Mouse (Mus musculus) thymus, adult 2 months (tissue): Measurements from ENCODE around the gene Acp5. TPM values are rescaled to one million over a fixed set of nuclear protein-coding genes. Genes with fewer than 3 reads are reported as not detected.
A peak's percentile ranks its signal among the peaks of the same experiment; 100 is the strongest.

Experiments
- DNase-seq: peaks from one replicate; pipeline ENCODE4 v3.0.0; 2021
- H3K27ac ChIP-seq: fragments of 200-500 bp; 2 replicates; pipeline ENCODE4 v1.5.1; 2012; ENCODE audit warnings: low read length, control low read depth; ENCODE audit not compliant: control insufficient read depth, insufficient read depth
- H3K27me3 ChIP-seq: fragments of 200-500 bp; 2 replicates; pipeline ENCODE4 v1.6.1; 2012; ENCODE audit warnings: mild to moderate bottlenecking, low read length, moderate library complexity, mixed read lengths; ENCODE audit not compliant: control insufficient read depth, insufficient read depth
- H3K36me3 ChIP-seq: fragments of 200-500 bp; 2 replicates; pipeline ENCODE4 v1.6.1; 2012; ENCODE audit warnings: mild to moderate bottlenecking, low read length, moderate library complexity; ENCODE audit not compliant: control insufficient read depth, insufficient read depth
- H3K4me1 ChIP-seq: fragments of 200-500 bp; replicated peaks from 2 replicates; pipeline ENCODE4 v1.6.1; 2012; ENCODE audit warnings: low read length; ENCODE audit not compliant: control insufficient read depth, insufficient read depth
- H3K4me3 ChIP-seq: fragments of 200-500 bp; 2 replicates; pipeline ENCODE4 v1.5.1; 2012; ENCODE audit warnings: mild to moderate bottlenecking, low read length, control low read depth, moderate library complexity; ENCODE audit not compliant: control insufficient read depth, insufficient read depth
- CTCF ChIP-seq: fragments of 200-500 bp; IDR thresholded peaks from 2 replicates; pipeline ENCODE4 v1.5.1; 2012; ENCODE audit warnings: mild to moderate bottlenecking, control low read depth, low read length, moderate library complexity, borderline replicate concordance; ENCODE audit not compliant: control insufficient read depth, poor library complexity, insufficient read depth; ENCODE audit errors: extremely low read depth
- POLR2A ChIP-seq: fragments of 200-500 bp; IDR thresholded peaks from 2 replicates; pipeline ENCODE4 v1.6.1; 2012; ENCODE audit warnings: mild to moderate bottlenecking, low read length, control low read depth, moderate library complexity; ENCODE audit not compliant: control insufficient read depth, poor library complexity, insufficient read depth; ENCODE audit errors: extremely low read depth
- WGBS: fragments of 180-500 bp; shearing (Covaris S2); methylation state at CpG from one replicate; pipeline ENCODE4 v1.1.7; 2018; 5-methylcytosine and 5-hydroxymethylcytosine counted together
- polyA plus RNA-seq: library from polyadenylated mRNA; depleted of rRNA; stranded (reverse); fragments of >200 nt; gene quantifications from 2 replicates; pipeline ENCODE4 v1.2.3, GENCODE M21; 2012

Gene Acp5
- polyA plus RNA-seq, 1 experiment: 304 TPM

- WGBS: 80% methylated on average over 11 of the region's 11 CpGs
- Histone ChIP-seq H3K36me3 (peaks cover 6% of the 10 kb centered on the region; the same call in 1 of the 2 replicates), H3K27me3 (no peaks in the 10 kb centered on the region), H3K27ac (peak overlapping the region; percentile 75), H3K4me3 (peak overlapping the region; percentile 84), H3K4me1 (peaks cover 61% of the 10 kb centered on the region)
- DNase-seq: no peak
- TF ChIP-seq POLR2A: no peak
- TF ChIP-seq CTCF: no peak
These were observed 3.3 kb downstream of the Acp5 start for GRCm38 (mm10) chr9:22132220-22132619.

- 2% methylated on average over 35 of the region's 35 CpGs for WGBS
- H3K36me3 ChIP-seq: peaks cover 13% of the 10 kb centered on the region; the same call in 1 of the 2 replicates
- TF ChIP-seq CTCF: no peak
- peak; percentile 82 for TF ChIP-seq POLR2A
- peaks cover 54% of the 10 kb centered on the region for H3K4me1 ChIP-seq
- peak overlapping the region; percentile 84 for H3K4me3 ChIP-seq
- no peaks in the 10 kb centered on the region for H3K27me3 ChIP-seq
- DNase-seq: peak; percentile 86
- peak overlapping the region; percentile 75 for H3K27ac ChIP-seq
These were observed 4.1 kb downstream of the Acp5 start for GRCm38 (mm10) chr9:22131226-22131981.

GRCm38 (mm10) chr9:22125246-22126027, 10.1 kb downstream of the Acp5 start:
- Histone ChIP-seq H3K27me3 (no peaks in the 10 kb centered on the region), H3K27ac (no peak overlapping the region), H3K4me1 (peaks cover 14% of the 10 kb centered on the region), H3K36me3 (peaks cover 13% of the 10 kb centered on the region; the same call in 1 of the 2 replicates), H3K4me3 (no peak overlapping the region)
- no peak for DNase-seq
- TF ChIP-seq CTCF (no peak), POLR2A (no peak)
- 86% methylated on average over 15 of the region's 15 CpGs for WGBS

GRCm38 (mm10) chr9:22124169-22124568, 11.3 kb downstream of the Acp5 start:
- Histone ChIP-seq H3K36me3 (peaks cover 13% of the 10 kb centered on the region; the same call in 1 of the 2 replicates), H3K4me3 (no peak overlapping the region), H3K27me3 (no peaks in the 10 kb centered on the region), H3K27ac (no peak overlapping the region), H3K4me1 (0 out of 2 replicates have a peak, but pooled peaks cover 2% of the 10 kb centered on the region)
- WGBS: 99% methylated on average over 3 of the region's 3 CpGs
- DNase-seq: no peak
- TF ChIP-seq CTCF (no peak), POLR2A (no peak)

GRCm38 (mm10) chr9:22123069-22123609, 12.4 kb downstream of the Acp5 start:
- Histone ChIP-seq H3K36me3 (peaks cover 9% of the 10 kb centered on the region; the same call in 1 of the 2 replicates), H3K27me3 (no peaks in the 10 kb centered on the region), H3K4me3 (no peak overlapping the region), H3K4me1 (0 out of 2 replicates have a peak, but pooled peaks cover 2% of the 10 kb centered on the region), H3K27ac (no peak overlapping the region)
- 59% methylated on average over 7 of the region's 7 CpGs for WGBS
- DNase-seq: no peak
- no peak for TF ChIP-seq POLR2A
- no peak for TF ChIP-seq CTCF

- TF ChIP-seq POLR2A: no peak
- TF ChIP-seq CTCF: no peak
- Histone ChIP-seq H3K27me3 (no peaks in the 10 kb centered on the region), H3K4me3 (no peak overlapping the region), H3K4me1 (peaks cover 6% of the 10 kb centered on the region), H3K36me3 (peaks cover 4% of the 10 kb centered on the region; the same call in 1 of the 2 replicates), H3K27ac (no peak overlapping the region)
- no peak for DNase-seq
- WGBS: 87% methylated on average over 3 of the region's 3 CpGs
These were observed 13.5 kb downstream of the Acp5 start for GRCm38 (mm10) chr9:22122005-22122404.
